Mouse (Mus musculus) hindbrain, embryonic 12.5 days (tissue): Measurements from ENCODE around the gene Tmem176b. TPM values are rescaled to one million over a fixed set of nuclear protein-coding genes. Genes with fewer than 3 reads are reported as not detected.
A peak's percentile ranks its signal among the peaks of the same experiment; 100 is the strongest.

Experiments
- ATAC-seq: fragments of 200-750 bp; cut with Nextera tagmentation; 2 replicates; pipeline ENCODE4 v1.8.0; 2017; ENCODE audit warnings: moderate TSS enrichment; ENCODE audit not compliant: low FRiP score
- H3K27ac ChIP-seq: fragments of 300-500 bp; sonication (generic); 2 replicates; pipeline ENCODE4 v1.5.1; 2016; ENCODE audit warnings: mild to moderate bottlenecking
- H3K27me3 ChIP-seq: fragments of 300-500 bp; sonication (generic); 2 replicates; pipeline ENCODE4 v1.6.1; 2016; ENCODE audit warnings: mild to moderate bottlenecking
- H3K36me3 ChIP-seq: fragments of 300-500 bp; sonication (generic); 2 replicates; pipeline ENCODE4 v1.6.1; 2016; ENCODE audit warnings: mild to moderate bottlenecking
- H3K4me1 ChIP-seq: fragments of 300-500 bp; sonication (generic); 2 replicates; pipeline ENCODE4 v1.6.1; 2016
- H3K4me2 ChIP-seq: fragments of 300-500 bp; sonication (generic); replicated peaks from 2 replicates; pipeline ENCODE4 v1.6.1; 2016; ENCODE audit warnings: mild to moderate bottlenecking
- H3K4me3 ChIP-seq: fragments of 300-500 bp; sonication (generic); 2 replicates; pipeline ENCODE4 v1.5.1; 2016; ENCODE audit warnings: mild to moderate bottlenecking
- H3K9ac ChIP-seq: fragments of 300-500 bp; sonication (generic); 2 replicates; pipeline ENCODE4 v1.6.1; 2016; ENCODE audit warnings: mild to moderate bottlenecking, moderate library complexity
- H3K9me3 ChIP-seq: fragments of 300-500 bp; sonication (generic); replicated peaks from 2 replicates; pipeline ENCODE4 v1.6.1; 2016; ENCODE audit warnings: mild to moderate bottlenecking
- WGBS: fragments of 180-500 bp; shearing (Covaris S2); methylation state at CpG from one replicate; pipeline ENCODE4 v1.1.7; 2016; 5-methylcytosine and 5-hydroxymethylcytosine counted together
- polyA plus RNA-seq: library from polyadenylated mRNA; unstranded; fragments of >200 nt; fragmentation: Nextera tagmentation; extraction: Ambion mirVana; gene quantifications from 2 replicates; pipeline ENCODE4 v1.2.1, GENCODE M21; 2016

The Tmem176b gene
- polyA plus RNA-seq, 1 experiment from 2014 or later: 118 TPM

DNA sequence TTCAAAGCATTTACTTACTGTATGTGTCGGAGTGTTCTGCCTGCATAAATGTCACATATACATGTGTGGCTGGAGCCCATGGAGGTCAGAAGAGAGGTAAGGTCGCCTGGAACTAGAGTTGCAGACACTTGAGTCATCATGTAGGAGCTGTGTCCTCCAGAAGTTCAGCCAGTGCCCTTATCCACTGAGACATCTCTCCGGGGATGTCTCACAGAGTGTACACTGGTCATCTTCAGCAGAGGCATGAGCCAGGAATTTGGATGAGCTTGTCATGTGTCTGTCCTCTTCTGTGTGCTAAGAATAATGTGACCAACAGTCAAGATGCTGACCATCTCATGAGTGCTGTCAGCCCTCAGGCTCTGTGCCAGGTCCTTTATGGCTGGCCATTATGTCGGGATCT, 21.5 kb upstream of the Tmem176b start:
- Histone ChIP-seq H3K9ac (no peak overlapping the region), H3K4me2 (no peak overlapping the region), H3K27me3 (peaks cover 3% of the 10 kb centered on the region), H3K4me3 (no peak overlapping the region), H3K27ac (no peak overlapping the region), H3K9me3 (no peaks in the 10 kb centered on the region), H3K36me3 (no peaks in the 10 kb centered on the region), H3K4me1 (peaks cover 14% of the 10 kb centered on the region)
- 81% methylated on average over 4 of the region's 4 CpGs for WGBS
- ATAC-seq: no peak

DNA sequence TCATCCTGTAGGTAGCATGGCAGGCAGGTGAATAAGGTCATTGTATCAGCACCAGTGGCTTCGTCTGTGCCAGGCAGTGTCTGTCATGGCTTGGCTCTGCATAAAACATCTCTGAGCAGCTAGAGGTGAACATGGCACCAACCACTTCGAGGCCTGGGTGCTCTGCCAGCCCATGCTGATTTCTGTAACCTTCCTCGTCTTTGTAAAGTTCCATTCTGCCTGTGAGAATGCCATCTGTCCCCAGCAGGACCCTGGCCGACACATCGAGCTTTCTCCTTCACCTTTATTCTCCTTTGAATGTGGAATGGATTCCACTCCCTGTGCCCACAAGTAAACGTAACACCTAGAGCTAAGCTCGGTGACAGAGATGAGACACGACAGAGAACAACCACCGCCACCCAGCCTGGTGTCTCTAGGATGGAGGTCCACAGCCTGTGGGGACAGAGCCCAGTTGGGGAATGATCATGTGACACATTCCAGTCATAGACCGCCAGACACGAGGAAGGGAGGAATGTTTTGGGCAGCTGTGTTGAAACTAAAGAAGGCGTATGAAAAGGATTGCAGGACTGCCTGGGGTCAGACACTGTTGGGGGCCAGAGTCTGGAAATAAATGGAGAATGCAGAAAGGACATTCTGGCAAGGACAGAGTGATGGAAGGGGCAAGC, 20.5 kb upstream of the Tmem176b start:
- no peaks in the 10 kb centered on the region for H3K36me3 ChIP-seq
- peaks cover 4% of the 10 kb centered on the region; the same call in 1 of the 2 replicates for H3K4me1 ChIP-seq
- no peak overlapping the region for H3K4me3 ChIP-seq
- no peak overlapping the region for H3K9ac ChIP-seq
- ATAC-seq: no peak
- H3K4me2 ChIP-seq: no peak overlapping the region
- peaks cover 3% of the 10 kb centered on the region for H3K27me3 ChIP-seq
- H3K27ac ChIP-seq: no peak overlapping the region
- no peaks in the 10 kb centered on the region for H3K9me3 ChIP-seq
- WGBS: 67% methylated on average over 12 of the region's 12 CpGs

DNA sequence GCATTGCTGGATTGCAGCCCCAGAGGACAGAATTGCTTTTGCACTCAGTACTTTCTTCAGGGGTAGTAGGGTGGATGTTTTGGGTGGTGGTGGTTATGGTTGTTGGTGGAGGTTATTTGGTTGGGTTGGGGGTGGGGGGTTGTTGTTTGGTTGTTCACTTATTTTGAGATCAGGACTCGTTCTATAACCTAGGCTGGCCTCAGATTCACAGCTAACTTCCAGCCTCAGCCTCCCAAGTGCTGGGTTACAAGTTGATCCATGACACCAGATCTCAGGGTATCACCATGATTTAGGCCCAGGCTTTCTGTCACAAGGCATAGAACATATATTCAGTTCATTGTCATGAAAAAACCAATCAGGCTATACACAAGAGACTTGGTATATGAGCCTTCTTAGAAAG, 19.6 kb upstream of the Tmem176b start:
- no peak for ATAC-seq
- 77% methylated on average over 1 of the region's 1 CpGs for WGBS
- no peaks in the 10 kb centered on the region for H3K9me3 ChIP-seq
- no peak overlapping the region for H3K27ac ChIP-seq
- no peak overlapping the region for H3K4me3 ChIP-seq
- no peak overlapping the region for H3K4me2 ChIP-seq
- no peak overlapping the region for H3K9ac ChIP-seq
- peaks cover 3% of the 10 kb centered on the region for H3K27me3 ChIP-seq
- H3K4me1 ChIP-seq: no peaks in the 10 kb centered on the region; the same call in 1 of the 2 replicates
- no peaks in the 10 kb centered on the region for H3K36me3 ChIP-seq

DNA sequence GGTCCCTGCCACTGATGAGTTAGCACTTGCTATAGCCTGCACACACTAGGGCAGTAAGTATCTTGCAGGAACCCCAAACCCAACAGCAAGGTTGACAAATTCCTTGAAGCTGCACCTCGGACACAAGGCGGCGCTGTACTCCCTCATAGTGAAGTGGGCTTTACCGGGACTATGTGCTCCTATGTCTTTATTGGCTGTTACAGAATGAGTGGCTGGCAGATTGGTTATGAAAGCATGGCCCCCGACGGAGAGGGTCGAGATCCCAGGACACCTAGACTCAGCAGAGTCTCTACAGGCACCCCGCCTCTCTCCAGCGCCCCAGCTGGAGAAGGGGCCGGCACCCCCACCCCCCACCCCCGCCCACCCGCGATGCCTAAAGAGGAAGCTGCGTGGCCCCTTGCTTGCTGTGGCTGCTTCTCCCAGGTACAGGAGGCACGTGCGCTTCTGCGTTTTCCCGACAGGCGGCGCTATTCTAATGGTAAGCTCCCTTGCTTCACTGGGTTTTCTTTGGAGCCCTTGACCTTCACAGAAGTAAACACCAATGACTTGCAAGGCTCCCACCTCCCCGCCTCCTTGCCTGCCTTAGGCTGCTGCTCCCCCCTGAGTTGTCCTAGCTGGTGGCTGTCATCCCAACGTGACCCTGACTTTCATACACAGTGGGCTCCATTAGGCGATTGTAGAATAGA, 19.0 kb upstream of the Tmem176b start:
- no peak overlapping the region for H3K27ac ChIP-seq
- ATAC-seq: peak; percentile 22; the same call in 1 of the 2 replicates
- WGBS: 15% methylated on average over 23 of the region's 23 CpGs

DNA sequence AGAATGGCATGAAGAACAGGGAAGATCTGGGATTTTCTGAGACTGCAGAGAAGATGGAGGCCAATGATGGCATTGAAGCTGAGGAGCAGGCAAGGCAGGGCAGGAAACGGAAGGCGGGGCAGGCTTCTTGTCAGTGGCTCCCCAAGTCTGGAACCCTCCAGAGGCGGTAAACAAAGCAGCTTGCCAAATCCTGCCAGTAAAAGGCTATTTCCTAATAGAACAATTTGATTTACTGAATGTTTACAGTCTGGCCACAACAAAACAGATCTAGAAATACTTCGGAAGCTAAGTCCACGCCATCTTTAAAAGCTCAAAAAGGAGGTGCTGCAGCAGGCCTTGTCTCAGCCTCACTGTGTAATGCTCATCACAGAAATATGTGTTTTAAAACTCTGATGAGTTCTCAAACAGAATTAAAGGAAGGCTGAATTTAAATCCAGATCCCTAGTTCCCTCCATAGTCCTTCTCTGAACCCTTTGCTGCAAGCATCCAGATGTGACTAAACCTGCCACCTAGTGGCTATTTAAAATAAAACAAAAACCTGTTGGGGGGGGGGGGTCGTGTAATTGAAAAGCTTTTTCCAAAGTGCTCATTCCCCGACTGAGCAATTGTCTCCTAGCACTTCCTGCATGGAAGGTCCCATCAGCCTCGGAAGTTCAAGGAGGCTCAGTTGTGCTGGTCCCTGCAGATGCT, 16.5 kb upstream of the Tmem176b start:
- no peak for ATAC-seq
- H3K9ac ChIP-seq: no peak overlapping the region
- H3K4me1 ChIP-seq: no peaks in the 10 kb centered on the region; the same call in 1 of the 2 replicates
- no peak overlapping the region for H3K4me2 ChIP-seq
- peaks cover 3% of the 10 kb centered on the region for H3K27me3 ChIP-seq
- no peaks in the 10 kb centered on the region for H3K9me3 ChIP-seq
- no peaks in the 10 kb centered on the region for H3K36me3 ChIP-seq
- 54% methylated on average over 8 of the region's 8 CpGs for WGBS
- H3K27ac ChIP-seq: no peak overlapping the region
- no peak overlapping the region for H3K4me3 ChIP-seq

More for the DNA sequence above, 19.0 kb upstream of the Tmem176b start:
- Histone ChIP-seq H3K9ac (no peak overlapping the region), H3K4me1 (no peaks in the 10 kb centered on the region; the same call in 1 of the 2 replicates), H3K4me3 (peak overlapping the region; percentile 20), H3K4me2 (peak overlapping the region; percentile 40), H3K9me3 (no peaks in the 10 kb centered on the region), H3K27me3 (peaks cover 3% of the 10 kb centered on the region), H3K36me3 (no peaks in the 10 kb centered on the region)

DNA sequence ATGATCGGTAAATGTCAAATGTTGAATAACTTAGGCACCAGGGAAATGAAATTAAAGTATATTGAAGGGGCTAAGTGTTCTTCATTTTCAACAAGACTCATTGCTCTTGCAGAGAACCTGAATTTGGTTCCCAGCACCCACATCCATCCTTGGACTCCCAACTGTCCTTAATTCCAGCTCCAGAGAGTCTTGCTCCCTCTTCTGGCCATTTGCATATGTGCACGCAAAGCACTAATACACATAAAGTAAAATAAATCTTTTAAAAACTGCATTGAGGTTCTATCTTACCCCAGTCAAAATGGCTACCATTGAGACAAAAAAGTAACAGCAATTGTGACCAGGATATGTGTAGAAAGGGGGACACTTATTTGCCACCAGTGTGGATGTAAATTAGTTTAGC, 12.9 kb upstream of the Tmem176b start:
- Histone ChIP-seq H3K9me3 (no peaks in the 10 kb centered on the region), H3K27me3 (peaks cover 2% of the 10 kb centered on the region), H3K27ac (no peak overlapping the region), H3K36me3 (no peaks in the 10 kb centered on the region), H3K4me1 (peaks cover 4% of the 10 kb centered on the region; the same call in 1 of the 2 replicates), H3K9ac (no peak overlapping the region), H3K4me3 (no peak overlapping the region), H3K4me2 (no peak overlapping the region)
- ATAC-seq: no peak
- 95% methylated on average over 2 of the region's 2 CpGs for WGBS

DNA sequence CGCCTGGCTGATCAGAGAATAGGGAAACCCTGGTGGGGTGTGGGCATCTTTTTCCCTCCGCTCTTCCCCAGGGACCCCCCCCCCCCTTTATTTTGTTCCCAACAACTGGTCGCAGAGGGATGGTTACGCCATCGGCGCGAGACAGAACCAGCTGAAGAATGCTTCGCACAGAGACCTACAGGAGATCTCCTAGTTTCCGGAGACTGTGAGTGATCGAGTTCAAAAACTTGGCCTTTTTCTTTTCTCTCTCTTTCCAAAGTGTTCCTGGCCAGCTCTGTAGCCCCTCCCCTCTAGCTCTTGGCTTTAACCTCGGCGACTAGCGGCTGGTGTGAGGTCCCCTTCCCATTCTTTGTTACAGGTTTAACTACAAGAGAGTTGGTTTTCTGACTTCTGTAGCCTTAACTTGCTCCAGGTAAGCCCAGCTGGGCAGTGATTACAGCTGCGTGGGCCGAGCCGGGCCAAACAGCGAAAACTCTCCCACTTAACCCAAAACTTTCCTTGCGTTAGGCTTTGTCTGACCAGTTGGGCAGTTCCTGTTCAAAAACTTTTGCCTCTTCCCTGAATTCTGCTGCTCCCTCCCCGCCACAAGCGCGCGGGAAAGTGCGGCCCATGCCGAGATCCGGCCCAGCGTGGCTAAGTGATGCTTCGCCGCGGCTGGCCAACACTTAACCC, 10.7 kb upstream of the Tmem176b start:
- Histone ChIP-seq H3K27ac (peak overlapping the region; percentile 66), H3K9ac (peak overlapping the region; percentile 49), H3K36me3 (no peaks in the 10 kb centered on the region), H3K4me3 (peak overlapping the region; percentile 32), H3K9me3 (no peaks in the 10 kb centered on the region), H3K4me2 (peak overlapping the region; percentile 64), H3K4me1 (peaks cover 4% of the 10 kb centered on the region; the same call in 1 of the 2 replicates), H3K27me3 (no peaks in the 10 kb centered on the region)
- ATAC-seq: no peak
- under 1% methylated on average over 28 of the region's 29 CpGs for WGBS

DNA sequence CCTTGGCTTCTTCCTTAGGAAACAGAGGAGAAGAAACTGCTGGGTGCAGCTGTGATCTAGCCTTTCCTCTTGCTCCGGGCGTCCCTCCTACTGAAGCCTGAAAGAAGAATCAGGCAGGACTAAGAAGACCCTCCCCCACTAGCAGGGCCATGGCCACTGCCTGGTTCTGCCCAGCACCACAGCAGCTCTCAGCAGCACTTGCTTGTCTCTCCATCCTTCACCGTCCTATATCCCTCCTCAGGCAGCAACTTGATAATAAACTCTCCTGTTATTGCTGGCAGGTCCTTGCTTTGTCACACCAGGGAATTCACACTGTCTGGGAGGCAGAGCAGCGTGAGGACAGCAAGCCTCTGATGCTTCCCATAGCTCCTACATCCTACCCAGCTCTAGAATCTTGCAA, 3.8 kb upstream of the Tmem176b start:
- Histone ChIP-seq H3K9me3 (no peaks in the 10 kb centered on the region), H3K27ac (no peak overlapping the region), H3K4me2 (no peak overlapping the region), H3K4me3 (no peak overlapping the region), H3K27me3 (no peaks in the 10 kb centered on the region), H3K9ac (no peak overlapping the region), H3K4me1 (peaks cover 23% of the 10 kb centered on the region), H3K36me3 (0 out of 2 replicates have a peak, but pooled peaks cover 5% of the 10 kb centered on the region)
- ATAC-seq: no peak
- WGBS: 66% methylated on average over 4 of the region's 4 CpGs

DNA sequence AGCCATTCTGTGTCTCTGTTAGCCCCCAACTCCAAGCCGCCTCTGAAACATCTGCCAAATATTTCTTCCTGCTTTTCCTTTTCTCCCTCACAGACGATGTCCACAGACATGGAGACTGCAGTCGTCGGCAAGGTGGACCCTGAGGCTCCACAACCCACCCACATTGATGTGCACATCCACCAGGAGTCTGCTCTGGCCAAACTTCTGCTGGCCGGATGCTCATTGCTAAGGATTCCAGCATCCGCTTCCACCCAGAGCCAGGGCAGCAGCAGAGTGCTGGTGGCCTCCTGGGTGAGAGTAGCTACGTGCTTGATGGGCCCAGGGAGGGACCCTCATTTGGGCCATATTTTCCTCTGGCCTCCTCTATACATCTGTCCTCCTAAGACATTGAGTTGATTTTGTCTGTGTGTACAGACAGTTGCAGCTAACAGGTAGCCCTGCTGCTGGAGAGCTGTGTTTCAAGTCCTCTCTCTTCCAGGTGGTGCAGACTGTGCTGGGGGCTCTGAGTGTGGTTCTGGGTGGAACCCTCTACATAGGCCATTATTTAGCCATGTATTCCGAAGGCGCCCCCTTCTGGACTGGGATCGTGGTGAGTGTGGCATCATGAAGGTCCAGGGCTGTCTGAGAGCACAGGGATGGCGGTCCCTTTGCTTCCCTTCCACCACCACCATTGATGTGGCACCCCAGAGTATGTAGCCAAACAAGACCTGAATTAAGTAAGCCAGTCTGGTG, 981 bp upstream of the Tmem176b start:
- 0 out of 2 replicates have a peak, but pooled peaks cover 5% of the 10 kb centered on the region for H3K36me3 ChIP-seq
- H3K27ac ChIP-seq: no peak overlapping the region; the same call in 1 of the 2 replicates
- peak overlapping the region; percentile 50; the same call in 1 of the 2 replicates for H3K9ac ChIP-seq
- no peaks in the 10 kb centered on the region for H3K9me3 ChIP-seq
- no peak for ATAC-seq
- H3K4me2 ChIP-seq: peak overlapping the region; percentile 54
- peaks cover 35% of the 10 kb centered on the region for H3K4me1 ChIP-seq
- no peak overlapping the region for H3K4me3 ChIP-seq
- WGBS: 70% methylated on average over 11 of the region's 11 CpGs
- no peaks in the 10 kb centered on the region for H3K27me3 ChIP-seq

DNA sequence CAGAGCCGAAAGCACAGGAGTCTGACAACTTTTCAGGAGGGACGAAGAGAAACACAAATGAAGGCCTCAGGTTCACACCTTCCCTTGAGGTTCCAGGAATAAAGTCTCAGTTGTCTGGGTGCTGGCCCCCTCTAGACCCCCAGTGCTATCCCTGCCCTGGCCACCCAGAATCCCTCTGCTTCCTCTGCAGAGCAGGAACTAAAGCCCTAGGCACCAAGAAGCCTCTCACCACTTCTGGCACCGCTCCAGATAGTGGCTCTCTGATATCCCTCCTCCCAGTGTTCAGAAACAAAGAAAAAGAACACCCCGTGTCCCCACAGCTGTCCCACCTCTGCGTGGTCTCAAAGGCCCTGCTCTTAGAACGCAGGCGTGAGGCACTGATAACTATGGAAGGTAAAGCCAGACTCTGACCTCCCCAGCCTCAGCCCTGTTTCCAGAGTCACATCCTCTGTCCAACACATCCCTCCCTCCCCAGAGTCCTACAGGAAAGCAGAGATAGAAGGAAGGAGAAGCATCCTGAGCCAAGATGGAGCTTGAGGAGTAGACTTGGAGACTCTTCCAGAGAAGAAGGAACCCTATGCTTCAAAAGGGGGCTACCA, 826 bp downstream of the Tmem176b start, which contains the start of gene Tmem176a:
Gene Tmem176a, plus strand, starts transcription at position 549 of the 599 bp plus-strand sequence.
- Histone ChIP-seq H3K4me3 (peak within 1 kb of the TSS; percentile 33), H3K4me2 (peak within 1 kb of the TSS; percentile 54), H3K9ac (peak within 1 kb of the TSS; percentile 50), H3K4me1 (peaks cover 35% of the 10 kb centered on the region), H3K27me3 (no peaks in the 10 kb centered on the region), H3K27ac (peak within 1 kb of the TSS; percentile 74), H3K36me3 (peaks cover 6% of the 10 kb centered on the region; the same call in 1 of the 2 replicates), H3K9me3 (no peaks in the 10 kb centered on the region)
- WGBS: 29% methylated on average over 7 of the region's 7 CpGs
- peak; percentile 39 for ATAC-seq
